Mouse (Mus musculus) retina, postnatal 7 days (tissue): ENCODE measurements around the gene Daam1.

ENCODE experiments used
- DNase-seq: peaks from one replicate; pipeline ENCODE4 v3.0.0-alpha.2; 2012; ENCODE audit warnings: low read depth, low spot score

Daam1 gene

DNA sequence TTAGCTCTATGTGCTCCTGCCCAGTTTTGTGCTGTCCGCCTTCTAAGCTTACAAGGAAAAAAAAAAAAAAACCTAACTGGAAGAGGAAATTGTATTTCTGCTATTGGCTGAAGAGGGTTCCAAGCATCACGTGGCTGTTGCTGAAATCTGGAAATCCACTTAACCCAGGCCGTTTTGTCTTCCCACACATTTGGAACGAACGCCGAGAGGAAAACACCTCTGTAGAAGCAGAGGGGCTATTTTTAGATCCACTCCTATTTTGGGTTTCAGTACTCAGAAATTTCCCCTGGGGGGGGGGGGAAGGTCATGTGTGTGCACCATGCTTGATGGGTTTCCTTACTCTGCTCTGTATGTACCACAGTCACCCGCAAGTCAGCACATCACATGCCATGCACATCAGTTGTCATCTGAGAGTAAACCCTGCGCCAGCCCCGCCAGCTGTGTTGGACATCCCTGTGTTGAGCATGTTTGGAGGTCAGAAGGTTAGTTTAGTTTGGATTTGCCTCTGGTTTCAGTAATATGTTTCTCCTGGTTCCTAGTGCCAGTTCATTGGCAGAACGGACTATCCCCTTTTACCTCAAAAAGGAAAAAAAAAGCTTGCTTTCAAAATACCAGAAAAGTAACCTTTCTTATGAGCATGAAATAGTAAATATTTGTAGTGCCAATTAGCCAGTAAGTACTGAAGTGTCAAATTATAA is 33.1 kb downstream of the Daam1 start:
- DNase-seq = no peak

DNA sequence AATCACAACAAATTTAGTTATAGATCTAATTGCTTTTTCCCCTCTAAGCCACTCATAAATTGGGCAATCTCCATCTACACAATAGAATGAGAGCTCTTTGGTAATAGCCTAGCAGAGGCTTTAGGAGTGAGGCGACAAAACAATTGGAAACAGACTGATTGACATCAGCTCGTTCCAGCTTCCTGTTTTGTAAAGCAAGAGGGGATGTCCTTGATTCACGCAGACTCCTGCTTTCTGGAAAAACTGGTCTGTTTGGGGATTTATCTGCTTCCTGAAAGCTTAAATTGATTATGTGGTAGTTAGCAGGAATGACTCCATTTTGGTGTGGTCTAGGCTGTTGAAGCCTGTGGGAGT is 33.6 kb downstream of the Daam1 start:
- no peak for DNase-seq

DNA sequence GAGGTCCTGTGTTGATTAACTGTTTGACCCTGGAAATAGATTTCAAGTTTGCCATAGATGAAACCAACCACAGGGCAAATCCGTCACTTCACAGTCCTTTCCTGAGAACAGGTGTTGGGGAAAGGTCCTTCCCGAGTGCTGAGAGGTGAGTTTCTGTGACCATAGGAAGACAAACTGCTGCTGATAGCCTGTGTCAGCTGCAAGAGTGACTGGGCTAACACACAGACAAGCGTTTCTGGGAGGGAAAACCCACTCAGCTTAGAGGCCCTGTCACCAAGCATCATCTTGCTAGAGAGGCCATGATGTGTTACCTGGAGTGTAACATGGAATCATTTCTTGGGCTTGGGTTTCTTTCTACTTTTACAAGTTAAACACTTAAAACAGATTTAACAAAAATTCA is 35.1 kb downstream of the Daam1 start:
- DNase-seq = no peak

DNA sequence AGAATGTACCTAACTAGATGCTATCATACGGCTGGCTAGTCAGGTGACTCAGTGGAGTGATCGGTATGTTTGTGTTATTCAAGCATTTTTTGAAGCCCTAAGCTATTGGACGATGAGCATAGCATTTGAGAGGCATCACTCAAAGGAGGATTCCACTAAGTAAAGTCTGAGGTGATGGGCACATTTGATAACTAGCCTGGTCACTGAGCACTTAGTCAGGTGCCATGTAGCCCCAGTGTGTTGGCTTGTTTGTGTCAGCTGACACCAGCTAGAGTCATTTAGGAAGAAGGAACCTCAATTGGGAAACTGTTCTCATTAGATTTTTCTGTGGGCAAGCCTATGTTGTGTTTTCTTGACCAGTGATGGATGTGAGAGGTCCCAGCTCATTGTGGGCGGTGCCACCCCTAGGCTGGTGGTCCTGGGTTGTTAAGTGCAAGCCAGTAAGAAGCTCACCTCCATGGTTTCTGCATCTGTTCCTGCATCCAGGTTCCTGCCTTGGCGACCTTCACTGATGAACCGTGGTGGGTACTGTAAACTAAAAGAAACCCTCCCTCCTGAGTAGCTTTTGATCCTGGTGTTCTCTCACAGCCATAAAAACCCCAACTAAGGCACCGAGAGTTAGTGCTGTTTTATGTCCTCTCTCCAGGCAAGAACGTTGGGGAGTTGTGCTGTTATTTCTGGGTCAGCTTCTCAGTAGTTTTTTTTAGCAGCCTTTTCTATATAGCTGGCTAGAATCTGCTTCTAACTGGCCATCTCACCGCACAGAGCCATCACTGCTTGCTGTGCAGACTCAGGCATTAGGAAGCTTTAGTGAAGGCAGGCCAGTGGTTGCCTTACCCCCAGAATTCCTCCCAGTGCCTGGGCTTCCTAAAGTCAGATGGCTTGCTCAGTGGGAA is 36.7 kb downstream of the Daam1 start:
- no peak for DNase-seq

DNA sequence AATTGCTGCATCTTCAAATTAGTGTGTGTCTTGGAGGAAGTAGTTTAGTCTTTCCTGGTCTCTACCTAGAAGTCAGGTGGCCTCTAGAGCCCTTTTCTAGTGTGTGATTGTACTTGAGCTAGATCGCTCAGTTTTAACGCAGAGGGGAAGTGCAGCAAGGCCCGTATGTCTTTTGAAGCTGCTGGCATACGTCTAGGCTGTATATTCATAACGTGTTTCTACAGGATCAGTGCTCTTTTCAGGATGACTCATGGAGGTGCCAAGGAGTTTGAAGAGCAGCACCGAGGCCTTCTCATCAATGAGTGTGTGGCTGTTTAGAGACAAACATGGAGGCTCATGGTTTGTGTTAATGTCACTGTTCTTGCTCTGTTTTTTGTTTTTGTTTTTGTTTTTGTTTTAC is 39.8 kb downstream of the Daam1 start:
- DNase-seq = no peak

DNA sequence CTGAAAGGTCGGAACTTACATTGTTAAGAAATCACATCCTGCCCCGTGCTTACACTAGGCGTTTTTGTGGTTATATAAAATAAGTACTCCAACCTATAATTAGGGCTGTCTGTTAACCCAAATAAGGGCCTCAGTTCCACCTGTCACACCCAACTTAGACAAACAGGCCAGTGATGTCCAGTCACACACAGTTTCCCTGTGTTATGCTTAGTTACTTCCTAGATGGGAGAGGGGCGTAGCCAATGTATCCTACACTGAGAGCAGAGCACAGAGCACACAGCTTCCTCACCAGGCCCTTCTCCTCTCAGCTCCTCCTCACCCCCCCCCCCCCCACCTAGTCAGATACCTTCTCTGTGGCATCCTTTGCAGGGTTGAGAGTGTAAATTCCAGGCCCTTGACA is 41.5 kb downstream of the Daam1 start:
- DNase-seq = no peak

DNA sequence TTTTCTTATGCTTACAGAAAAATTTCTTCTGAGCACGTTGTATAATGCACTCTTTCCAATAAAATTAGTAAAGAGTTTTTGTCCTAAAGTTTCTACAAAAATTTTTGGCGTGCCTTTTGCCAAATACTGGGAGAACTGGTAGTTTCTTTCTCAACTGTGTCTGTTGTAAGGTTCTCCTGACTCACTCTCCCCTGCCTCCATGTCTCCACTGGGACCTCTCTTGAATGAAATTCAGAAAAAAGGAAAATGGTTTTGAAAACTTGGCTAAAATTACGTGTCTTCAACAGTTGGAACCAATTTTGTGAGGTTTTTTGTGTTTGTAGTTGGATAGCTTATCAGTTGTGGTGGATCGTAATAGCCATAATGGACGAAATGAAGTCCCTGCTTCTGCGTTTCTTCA is 43.7 kb downstream of the Daam1 start:
- DNase-seq = no peak

DNA sequence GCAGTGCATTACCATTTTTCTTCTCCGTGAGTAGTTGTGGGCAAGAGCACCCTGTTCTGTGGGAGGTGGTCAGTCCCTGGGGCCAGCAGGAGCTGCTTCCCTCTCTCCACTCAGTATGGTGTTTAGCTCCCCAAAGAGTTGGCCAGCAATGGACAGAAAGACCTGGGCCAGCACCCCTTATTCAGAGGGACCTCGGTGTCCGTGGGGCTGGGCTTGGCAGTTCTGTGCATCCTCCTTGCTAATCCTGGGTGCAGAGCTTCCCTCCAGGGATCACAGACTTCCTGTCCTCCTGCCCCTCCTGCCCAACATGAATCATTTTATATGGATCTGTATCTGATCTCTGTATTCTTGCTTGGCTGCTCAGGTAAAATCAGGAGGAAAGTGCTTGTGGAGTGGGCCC is 44.1 kb downstream of the Daam1 start:
- no peak for DNase-seq

DNA sequence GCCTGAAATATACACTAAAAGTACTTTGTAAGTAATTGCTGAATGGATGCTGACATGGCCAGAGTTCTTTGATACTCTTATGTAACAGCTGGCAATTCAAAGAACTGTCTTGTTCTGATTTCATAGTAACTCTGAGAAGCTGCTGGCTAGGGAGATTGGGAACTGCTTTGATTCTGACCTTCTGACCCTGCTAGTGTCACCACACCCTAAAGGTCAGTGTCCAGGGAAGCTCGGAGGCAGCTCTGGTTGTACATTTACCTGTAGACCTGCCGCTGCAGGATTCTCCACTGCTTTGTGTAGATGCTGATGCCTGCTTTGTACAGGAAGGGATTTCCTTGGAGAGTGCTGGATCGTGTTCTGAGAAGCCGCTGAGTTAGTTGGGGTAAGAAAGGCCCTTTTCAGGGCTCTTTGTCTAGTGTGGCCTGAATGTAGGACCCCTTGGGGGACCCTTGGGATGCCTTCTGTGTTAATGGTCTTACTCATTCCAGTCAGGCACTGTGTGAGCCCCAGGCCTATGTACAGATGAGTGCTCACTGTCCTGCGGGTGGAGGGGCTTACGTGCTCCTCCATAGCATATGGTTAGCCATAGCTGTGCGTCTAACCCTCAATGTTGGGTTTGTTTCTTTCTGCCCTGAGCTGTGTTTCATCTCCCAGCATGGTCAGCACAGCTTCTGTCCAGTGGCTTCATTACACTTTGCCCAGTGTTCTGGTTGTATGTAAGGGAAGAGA is 45.0 kb downstream of the Daam1 start:
- no peak for DNase-seq

DNA sequence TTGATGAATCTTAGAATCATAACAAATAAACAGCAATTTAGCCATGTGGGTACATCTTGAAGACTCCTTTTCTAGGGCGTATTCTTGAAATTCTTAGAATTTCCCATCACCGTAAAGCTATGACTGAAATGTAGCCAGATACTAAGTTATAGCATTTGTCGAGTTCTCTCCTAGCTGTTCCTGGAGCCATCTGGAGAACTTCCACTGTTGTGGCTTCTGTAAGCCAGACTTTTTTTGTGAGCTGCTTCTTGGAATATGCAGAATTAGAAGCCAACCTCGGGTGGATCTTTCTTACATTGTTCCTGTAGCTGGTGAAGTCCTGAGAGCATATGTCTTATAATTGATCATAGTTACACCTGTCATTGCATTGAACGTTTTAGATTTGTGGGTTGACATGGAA is 50.1 kb downstream of the Daam1 start:
- no peak for DNase-seq

DNA sequence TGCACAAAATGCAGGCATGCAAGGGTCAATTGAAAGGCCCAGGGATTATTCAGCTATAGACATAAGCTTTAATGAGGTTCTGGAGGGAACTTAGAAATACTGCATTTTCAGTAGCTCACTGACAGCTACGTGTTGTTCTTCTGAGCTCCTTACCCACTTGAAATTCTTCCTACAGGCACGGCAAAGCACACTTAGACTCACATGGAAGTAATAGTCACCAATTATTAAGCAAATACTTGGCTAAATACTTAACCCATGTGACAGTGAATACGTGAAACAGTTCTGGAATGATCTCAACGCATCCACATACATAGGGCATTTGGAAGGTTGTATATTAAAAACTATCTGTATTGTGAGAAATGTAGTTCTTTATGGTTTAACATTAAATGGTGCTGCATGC is 50.6 kb downstream of the Daam1 start:
- DNase-seq = no peak

DNA sequence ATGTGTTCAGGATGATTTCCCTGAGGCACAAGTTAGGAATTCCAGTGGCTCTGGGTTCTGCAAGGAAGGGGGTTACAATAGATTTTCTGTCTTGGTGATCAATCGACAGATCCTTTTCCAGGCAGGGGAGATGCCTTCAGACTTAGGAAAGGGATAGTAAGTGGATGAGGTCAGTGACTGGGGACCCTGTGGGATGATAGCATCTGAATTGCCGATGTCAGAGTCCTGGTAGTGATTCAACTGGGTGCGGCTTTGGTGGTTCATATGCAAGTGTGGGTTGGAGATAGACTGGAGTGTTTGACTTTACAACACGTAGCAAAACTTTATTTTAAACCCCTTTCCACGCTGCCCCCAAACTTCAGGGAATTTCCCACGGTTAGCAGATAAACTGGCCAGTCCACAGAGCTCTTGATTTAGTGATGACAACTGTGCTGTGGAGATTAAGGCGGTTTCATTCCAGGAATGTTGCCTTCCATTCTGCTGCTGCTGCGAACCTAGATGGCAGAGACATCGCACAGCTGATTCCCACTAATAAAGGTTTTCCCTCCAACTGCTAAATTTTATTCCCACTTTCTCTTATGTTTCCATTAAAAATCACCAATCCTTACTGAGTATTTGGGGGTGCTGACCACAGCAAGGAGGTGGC is 52.3 kb downstream of the Daam1 start:
- DNase-seq = no peak

DNA sequence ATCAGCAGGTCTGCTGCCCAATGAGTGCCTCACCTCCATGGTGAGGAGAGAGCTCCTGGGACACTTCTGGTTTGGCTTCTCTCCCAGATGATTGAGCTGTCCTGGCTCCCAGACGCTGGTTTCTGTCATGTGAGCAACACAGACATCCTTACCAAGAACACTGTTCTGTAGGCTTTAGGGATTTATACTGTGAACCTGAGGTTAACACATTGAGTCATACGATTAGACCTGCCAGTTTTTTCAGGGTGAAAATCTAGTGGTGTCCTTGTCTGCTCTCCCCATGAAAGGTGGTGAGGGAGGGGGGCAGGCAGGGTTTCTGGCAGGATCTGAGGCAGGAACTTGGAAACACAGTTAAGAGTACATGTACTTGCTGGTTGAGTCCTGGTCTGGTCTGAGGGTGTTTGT is 54.3 kb downstream of the Daam1 start:
- no peak for DNase-seq

DNA sequence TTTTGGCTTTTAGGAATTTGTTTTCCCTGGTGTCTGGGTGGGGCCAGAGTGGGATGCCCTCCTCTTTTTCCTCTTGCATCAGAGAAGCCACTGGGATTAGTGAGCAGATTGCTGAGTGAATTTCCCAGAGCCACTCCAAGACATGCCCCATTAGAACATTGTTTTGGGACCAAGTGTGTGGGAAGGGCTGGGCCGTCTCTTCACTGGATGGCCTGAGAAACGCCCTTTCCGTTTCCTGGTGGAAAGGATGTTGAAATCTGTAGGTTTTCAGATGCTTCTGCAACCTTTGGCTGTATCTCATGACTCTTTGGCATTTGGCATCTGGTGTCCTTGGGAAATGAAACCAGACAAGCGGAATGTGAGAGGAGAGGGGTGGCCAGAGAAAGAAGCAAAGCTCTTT is 54.8 kb downstream of the Daam1 start:
- no peak for DNase-seq

DNA sequence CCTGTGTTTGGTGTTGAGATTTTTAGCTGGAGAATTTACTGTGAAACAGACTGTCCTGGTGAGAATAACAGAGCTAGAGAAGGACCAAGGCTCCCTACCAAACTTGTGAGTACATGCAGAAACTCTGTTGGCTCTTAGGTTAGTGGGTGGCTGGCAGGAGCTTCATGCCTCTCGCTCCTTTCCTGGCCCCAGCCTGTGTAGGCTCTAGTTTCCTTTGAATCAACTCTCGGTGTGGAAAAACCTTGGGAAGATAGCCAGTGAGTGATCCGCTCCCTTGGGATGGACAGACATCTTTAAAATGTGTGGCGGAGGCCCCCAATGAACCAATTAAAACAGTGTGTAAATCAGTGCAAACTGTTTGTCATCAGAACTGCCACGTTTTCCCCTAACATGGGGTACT is 55.5 kb downstream of the Daam1 start:
- no peak for DNase-seq

DNA sequence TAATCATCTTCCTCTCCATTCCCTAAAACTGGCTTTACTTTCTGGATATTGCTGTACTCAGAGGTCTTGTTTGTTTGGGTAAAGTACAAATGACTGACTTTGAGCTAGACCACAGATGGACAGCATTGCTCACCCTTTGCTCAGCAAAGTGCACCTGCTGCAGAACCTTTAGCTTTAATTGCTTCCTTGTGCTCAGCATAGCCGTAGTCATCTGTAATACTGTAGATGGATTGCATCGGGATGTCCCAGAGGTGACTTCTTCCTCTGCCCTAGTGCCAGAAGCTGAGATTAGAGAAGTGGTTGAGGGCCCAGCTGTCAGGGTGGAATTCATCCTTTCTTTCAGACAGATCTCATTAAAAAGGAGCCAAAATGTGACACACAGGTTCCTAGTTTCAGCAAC is 56.1 kb downstream of the Daam1 start:
- DNase-seq = no peak

DNA sequence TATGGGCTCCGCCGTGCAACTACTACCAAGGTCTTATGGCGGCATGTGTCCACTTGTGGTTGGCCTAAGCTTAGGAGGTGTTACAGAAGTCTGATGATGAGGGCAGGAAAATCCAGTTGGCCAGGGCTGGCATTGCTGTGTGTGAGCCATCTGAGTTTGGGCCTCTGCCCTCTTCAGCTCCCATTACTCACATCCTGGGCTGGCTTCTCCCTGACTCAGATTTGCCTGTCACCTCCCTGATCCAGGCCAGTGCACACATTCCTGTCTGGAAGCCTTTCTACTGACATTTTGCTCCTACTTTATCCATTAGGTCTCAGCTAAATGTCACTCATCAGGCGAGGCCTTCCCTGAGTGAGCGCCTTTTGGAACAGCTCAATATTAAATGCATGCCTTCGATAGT is 57.5 kb downstream of the Daam1 start:
- DNase-seq = no peak

DNA sequence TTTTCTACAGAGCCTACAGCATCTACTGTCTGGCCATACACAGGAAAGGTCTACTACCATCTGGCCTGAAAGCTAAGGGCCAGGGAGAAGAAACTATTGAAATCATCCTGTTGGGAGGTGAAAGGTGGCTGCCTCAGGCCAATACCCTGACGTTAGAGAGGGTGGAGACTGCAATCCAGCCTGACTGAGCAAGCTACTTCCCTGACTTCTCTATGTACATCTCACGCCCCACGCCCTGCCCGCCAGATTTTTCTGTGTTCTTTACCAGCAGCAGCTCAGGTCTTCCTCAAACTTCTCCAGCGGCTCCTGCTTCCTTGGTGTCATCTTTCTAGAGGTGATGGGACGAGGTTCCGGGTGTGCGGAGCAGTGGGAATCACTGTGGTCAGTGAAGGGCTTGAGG is 58.4 kb downstream of the Daam1 start:
- DNase-seq = no peak

DNA sequence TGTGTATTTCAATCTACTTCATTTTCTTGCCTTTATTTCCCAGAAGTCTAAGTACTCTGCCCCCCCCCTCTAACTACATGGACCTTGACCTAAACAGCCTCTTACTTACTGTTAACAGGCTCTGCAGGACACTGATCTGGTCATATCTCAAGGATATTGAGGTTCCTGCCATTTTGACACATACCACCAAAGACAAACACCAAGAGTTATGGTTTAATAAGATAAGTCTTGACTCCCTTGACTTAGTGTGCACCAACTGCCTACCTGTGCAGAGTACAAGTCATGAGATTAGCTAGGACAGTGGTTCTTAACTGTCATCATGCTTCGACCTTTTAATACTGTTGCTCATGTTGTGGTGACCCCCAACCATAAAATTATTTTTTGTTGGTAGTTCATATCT is 59.4 kb downstream of the Daam1 start:
- no peak for DNase-seq

DNA sequence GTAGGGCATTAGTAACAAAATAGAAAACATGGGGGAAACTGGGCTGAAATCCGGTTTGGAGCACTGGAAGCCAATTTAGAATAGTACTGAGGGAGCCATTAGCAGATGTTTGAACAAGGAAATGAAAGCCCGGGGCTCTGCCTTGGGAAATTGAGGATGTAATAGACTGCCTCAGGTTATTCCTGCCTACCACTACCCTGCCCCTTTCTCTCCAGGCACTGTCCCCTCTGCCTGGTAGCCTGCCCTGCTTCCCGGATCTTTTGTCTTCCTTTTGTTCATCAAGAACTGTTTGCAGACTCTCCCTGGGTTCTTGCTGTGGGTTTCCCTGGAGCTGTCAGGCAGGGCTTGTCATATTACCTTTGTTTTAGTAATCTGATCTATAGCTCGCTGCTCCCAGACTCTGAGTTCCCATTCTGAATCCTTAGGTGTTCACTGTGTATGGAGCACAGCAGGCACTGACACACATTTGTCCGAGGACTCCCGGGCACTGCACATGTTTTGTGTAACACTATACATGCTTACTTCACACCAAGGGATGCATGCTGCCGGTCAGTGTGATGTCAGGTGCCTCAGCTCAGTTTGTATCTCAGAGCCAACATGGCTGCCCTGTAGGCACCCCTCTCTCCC is 61.0 kb downstream of the Daam1 start:
- DNase-seq = no peak

DNA sequence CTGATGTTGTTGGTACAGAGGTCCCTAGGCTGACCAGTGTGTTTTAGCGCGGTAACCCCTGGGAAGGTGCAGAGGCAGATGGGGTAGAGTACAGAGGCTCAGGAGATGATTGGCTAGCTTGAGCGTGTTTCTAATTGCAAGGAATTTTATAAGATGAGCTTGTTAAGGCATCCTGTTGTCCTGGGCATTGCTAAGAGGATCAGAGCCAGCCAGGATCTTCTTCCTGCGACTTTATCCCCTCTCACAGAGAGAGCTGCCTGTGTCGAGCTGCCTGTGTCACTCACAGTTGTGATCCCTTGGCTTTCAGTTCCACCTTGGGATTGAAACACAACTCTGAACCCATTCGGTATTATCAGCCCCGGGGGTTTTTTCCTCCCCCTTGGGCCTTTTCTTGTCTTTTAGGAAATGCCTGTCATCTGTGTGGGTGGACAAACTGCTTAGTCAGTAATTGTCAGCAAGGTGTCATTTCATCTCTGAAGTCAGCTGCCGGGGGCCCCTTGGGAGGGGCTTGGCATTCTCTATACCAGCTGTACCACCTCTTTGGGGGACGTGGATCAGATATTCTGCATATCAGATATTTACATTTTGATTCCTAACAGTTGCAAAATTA is 62.2 kb downstream of the Daam1 start:
- peak; percentile 41 for DNase-seq
